Mouse (Mus musculus): ENCODE data around the gene Ugt1a6b.
"Not testable (repeated sequence)": the region's sequence is repeated elsewhere in the genome, so short reads cannot be mapped to it uniquely, and the experiment has no call there.

Ugt1a6b gene

DNA sequence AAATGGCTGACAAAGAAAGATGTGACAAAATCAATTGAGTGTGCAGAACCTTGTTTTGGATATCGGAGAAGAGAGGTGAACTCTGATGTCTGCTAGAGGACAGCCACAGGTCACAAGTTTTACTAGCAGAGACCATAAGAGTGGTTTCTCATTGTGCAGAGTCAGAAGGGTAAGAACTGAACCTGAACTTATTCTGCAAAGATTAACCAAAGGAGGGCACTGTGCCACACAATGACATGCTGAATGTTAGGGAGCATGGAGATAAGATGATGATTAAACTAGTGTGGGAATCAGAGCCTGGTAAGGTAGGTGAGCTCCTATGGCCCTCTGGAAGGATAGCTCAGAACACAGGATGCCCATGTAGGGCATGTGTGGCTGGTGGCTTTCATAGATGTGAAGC is 92.6 kb downstream of the Ugt1a6b start:
- no peak for DNase-seq (ENCODE audit: low spot score in 2 of 2)

DNA sequence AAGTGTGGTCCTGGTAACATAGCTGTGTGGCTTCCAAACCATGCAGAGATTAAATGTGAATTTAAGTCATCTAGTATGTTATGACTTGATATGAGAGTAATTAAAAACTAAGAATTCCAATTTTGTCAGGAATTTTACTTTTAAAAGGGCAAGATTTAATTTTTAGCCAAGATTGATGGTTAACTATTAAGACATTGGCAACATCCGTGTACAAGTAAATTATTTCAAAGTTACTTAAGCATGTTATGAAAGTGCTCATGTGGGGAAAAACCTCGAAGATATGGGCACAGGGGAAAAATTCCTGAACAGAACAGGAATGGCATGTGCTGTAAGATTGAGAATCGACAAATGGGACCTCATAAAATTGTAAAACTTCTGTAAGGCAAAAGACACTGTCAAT is 94.4 kb downstream of the Ugt1a6b start:
- DNase-seq (ENCODE audit: low spot score in 2 of 2): no peak

DNA sequence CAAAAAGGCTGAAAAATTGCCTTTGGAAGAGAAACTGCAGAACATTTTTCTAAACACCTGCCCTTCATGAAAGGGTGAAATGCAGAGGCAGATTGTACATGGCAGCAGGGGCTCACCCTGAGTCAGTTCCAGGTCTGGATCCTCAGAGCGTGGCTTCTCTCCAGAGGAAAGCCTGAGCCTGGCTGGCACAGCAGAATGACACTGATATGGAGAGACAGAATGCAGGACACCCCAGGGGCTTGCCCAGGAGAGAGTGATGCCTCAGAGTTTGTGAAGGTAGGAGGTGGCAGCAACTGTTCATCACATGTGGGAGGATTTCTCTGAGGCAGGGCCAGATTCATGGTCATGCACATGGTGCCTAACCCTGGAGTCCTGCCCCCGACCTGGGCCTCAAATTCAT is 96.9 kb downstream of the Ugt1a6b start:
- DNase-seq (ENCODE audit: low spot score in 2 of 2): no peak

DNA sequence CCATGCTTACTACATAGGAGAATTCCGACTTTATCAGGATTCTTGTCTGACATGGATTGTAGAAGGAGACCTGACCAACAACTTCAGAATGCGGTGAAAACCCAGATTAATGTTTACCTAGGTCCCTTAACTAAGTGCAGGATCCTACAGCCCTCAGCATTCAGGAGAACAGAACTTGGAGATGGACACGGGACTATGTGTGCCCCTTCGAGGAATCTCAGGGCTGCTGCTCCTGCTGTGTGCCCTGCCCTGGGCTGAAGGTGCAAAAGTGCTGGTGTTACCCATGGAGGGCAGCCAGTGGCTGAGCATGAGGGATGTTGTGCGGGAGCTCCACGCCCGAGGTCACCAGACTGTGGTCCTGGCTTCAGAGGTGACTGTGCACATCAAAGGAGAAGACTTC is 97.4 kb downstream of the Ugt1a6b start, which contains the start of gene Ugt1a2:
TSS of gene Ugt1a2 (plus strand) at position 146 of the 400 bp plus-strand sequence.
- no peak for DNase-seq (ENCODE audit: low spot score in 2 of 2)

DNA sequence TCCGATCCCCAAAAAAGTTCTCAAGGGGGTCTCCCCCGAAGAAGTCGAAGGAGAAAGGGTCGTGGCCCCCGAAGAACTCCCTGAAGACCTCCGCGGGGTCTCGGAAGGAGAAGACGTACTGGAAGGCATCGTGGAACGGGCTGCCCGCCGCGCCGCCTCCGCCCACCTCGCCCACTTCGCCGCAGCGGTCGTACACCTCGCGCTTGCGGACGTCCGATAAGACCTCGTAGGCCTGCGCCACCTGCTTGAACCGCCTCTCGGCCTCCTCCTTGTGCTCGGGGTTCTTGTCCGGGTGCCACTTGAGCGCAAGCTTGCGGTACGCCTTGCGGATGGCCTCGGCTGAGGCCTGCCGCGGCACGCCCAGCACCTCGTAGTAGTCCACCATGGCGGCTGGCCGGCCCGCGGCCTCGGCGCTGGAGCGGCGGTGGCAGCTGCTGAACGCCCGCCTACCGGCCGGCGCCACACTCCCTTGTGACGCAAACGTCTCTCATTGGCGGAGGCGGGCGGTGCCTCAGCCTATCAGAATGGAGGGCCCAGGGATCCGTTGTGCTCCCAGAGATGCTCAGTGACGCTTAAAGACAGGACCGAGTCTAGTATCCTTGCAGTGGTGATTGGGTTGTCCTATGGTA is 102.4 kb downstream of the Ugt1a6b start, which contains the start of gene Dnajb3:
TSS of gene Dnajb3 (minus strand) at position 489 of the 629 bp plus-strand sequence.
- DNase-seq (ENCODE audit: low spot score in 2 of 2): peak; percentile 55 to 80

DNA sequence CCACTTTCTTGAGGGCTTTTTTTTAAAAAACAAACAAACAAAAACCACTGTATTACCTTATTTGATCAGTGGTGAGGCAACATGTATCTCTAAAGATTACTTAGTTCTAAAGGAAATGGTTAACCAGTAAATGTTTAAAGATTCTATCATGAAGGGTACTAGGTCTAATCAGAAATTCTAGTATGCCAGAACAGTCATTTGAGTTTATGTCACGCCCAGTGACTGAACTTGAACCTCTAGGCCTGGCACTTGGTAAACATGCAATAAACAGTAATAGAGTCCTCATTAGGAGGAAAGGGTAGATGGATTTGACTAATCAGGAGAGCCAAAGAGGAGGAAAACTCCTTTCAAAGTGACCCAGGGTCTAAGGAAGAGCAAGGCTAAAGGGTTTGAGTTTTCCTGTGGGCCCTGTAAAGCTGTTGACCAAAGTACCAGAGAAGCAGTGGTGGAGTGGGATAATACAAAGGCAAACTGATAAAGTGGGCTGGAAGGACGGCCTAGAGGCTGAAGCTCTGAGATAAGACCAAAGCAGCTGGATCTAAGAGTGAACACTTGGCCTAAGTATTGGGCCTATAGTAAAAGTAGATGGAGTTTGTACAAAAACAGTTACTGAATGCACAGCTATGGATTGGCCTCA is 103.9 kb downstream of the Ugt1a6b start:
- no peak for DNase-seq (ENCODE audit: low spot score in 2 of 2)

DNA sequence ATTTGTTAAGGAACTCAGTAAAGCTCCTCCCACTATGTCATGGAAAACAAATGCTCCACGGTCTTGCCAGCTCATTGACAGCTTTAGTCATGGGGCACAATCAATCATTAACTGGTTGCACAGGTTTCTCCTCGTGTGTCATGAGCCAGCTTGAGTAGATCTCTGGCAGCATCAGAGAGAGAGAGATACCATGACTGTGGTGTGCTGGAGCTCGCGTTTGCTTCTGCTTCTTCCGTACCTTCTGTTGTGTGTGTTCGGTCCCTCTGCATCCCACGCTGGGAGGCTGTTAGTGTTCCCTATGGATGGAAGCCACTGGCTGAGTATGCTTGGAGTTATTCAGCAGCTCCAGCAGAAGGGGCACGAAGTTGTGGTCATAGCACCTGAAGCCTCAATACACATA is 108.8 kb downstream of the Ugt1a6b start, which contains the start of gene Ugt1a1:
TSS of gene Ugt1a1 (plus strand) at position 148 of the 400 bp plus-strand sequence.
- no peak for DNase-seq (ENCODE audit: low spot score in 2 of 2)

DNA sequence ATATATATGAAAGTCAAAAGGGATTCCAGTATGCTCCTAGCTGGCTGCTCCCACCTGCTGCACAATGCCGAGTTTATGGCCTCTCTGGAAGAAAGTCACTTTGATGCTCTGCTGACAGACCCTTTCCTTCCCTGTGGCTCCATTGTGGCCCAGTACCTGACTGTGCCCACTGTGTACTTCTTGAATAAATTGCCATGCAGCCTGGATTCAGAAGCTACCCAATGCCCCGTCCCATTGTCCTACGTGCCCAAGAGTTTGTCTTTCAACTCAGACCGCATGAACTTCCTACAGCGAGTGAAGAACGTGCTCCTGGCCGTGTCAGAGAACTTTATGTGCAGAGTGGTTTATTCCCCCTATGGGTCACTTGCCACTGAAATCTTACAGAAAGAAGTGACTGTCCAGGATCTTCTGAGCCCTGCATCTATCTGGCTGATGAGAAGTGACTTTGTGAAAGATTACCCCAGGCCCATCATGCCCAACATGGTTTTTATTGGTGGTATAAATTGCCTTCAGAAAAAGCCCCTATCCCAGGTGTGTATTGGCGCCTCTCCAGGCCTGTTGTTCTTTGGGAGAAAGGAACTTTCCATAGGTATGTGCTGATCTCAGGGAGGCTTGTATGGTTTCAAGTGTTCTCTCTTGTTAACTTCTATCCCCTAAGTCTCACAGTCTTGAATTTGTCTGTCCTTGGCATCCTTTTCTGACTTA is 109.4 kb downstream of the Ugt1a6b start:
- no peak for DNase-seq (ENCODE audit: low spot score in 2 of 2)

DNA sequence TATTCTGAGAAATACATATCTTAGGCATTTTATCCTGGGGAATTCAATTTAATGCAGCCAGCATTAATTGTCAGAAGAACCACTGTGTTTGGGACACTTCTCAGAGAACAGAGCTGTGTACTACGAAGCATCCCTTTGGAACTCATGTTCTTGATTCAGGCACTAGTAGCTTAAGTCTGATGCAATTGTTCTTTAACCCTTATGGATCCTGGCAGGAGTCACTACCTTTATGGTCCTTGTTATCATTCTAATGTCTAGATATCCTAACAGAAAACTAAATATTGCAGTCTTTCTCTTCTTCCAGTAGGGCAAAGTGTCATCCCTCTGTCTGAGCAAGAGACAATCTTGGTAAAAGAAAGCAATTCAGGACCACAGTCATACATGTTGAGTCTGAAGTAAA is 110.0 kb downstream of the Ugt1a6b start:
- DNase-seq (ENCODE audit: low spot score in 2 of 2): no peak

DNA sequence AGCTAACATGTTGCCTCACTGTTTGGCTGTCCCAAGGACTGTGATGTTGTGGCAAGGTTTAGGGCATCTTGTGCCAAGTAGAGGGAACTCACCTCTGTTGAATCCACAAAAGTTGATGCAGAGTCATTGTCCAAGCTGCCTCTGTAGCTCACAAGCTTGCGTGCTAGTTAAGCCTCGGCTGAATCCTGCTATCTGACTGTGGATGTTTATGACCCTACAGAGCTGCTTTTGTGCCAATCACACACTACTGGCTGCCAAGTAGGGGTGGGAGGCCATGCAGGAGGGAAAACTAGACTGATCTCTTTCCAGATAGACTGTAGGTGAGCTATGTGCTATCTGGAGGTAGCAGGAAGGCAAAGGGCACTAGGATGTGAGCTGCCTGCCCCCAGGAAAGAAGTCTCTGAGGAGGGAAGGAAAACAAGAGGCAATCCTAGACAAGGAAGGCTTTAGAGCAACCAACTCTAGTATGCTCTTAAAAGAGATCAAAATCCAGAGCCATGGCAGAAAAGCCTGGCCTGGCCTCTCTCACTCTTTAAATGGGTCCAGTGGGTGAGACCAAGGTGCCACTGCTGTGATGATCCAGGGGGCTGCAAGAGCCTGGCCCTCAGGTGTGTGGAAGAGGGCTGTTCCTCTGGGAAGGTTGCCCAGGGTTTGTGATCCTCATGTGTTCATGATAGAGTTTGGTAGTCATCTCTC is 110.9 kb downstream of the Ugt1a6b start:
- DNase-seq (ENCODE audit: low spot score in 2 of 2): no peak

DNA sequence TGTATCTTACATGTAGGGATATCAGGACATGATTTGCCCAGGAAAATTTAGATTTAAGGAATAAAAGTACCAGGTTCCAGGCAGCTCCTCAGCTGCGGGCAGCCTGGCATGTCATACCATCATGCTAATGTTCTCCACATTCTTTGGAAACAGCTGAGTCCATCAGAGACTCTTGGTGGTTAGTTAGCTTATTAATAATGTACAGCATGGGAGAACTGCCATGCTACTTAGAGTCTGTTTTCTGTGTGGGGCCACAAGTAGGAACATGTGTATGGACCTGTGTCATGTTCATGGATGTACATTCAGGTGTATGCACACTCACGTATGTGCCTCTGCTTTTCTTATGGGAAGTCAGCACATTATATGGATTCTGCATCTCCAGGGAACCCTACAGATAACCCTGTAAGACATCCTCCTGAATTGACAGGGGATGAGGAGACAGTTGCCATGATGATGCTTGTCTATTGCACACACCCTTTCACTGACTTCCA is 111.5 kb downstream of the Ugt1a6b start:
- DNase-seq (ENCODE audit: low spot score in 2 of 2): no peak

DNA sequence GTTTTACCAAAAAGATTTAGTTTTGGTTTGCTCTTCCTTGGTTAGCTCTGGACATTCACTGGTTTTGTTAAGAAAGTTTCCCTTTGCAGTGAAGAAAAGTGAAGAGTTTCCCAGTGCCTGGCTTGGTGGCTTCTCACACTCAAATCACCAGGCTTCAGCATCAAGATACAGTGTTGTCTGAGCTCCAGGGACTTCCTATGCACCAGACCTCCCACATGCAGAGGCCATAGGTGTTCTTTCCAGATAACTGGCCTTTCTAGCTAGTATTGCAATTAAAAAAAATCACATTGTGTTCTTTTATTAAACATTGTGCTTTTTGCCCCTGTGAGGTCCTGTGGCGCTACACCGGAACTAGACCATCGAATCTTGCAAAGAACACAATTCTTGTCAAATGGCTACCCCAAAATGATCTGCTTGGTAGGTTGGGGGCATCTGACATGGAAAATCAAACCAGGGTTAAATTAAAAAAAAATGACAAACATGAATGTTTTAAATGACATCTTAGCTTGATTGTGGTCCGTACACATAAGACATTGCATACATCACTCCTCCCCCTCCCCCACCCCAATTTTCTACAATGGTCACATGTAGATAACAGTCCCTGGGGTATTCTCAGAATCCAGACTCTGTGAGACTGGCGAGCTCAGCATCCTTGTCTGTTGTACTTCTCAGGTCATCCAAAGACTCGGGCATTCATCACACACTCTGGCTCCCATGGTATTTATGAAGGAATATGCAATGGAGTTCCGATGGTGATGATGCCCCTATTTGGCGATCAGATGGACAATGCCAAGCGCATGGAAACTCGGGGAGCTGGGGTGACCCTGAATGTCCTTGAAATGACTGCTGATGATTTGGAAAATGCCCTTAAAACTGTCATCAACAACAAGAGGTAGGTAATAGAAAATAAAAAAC is 112.7 kb downstream of the Ugt1a6b start:
- DNase-seq (ENCODE audit: low spot score in 2 of 2): no peak

DNA sequence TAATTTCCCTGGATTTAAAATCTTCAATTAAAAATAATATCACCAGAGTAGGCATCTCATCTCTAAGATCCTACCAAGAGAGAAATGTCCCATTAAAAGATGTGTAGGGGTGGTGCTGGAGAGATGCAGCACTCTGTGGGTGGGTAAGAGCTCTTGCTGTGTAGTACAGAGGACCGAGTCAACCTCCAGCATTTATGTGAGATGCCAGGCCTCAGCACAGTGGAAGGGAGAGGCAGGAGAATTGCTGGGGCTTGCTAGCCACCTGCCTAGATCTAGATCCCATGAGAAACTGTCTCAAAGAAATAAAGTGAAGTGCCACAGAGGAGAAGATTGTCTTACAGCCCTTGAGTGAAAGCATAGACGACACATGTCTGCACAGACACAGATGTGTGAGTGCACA is 113.5 kb downstream of the Ugt1a6b start:
- DNase-seq (ENCODE audit: low spot score in 2 of 2): no peak

DNA sequence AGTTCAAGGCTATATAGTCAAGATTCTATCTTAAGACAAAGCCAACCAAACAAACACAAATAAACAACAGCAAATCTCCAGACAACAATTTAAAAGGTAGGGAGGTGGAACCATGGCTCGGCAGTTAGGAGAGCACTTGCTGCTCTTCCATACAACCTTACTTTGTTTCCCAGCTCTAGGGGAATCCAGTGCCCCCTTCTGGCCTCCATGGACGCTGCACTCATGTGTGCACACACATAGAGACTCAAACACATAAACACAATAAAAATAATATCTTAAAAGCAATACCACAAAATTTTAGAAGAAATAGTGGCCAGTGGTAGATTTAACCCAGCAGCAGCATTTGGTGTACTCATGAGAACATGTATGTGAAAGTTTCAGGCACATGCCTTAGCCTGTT is 114.1 kb downstream of the Ugt1a6b start:
- DNase-seq (ENCODE audit: low spot score in 2 of 2): no peak

DNA sequence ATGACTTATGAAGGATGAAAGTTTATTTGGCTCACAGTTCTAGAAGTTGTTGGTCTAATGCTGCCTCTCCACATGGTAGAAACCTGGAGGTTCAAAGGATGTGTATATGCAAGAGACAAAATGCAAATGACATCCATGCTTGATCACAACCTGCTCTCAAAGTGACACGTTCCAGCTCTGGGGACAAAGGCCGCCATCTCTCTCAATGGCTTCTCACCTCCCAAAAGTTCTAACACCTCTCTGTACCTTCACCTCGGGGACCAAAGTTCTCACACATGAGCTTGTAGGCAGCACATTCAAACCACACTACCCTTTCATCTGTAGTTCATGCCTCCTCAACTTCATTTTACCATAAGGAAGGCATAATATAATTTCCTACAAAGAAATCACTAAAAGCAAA is 114.5 kb downstream of the Ugt1a6b start:
- no peak for DNase-seq (ENCODE audit: low spot score in 2 of 2)

DNA sequence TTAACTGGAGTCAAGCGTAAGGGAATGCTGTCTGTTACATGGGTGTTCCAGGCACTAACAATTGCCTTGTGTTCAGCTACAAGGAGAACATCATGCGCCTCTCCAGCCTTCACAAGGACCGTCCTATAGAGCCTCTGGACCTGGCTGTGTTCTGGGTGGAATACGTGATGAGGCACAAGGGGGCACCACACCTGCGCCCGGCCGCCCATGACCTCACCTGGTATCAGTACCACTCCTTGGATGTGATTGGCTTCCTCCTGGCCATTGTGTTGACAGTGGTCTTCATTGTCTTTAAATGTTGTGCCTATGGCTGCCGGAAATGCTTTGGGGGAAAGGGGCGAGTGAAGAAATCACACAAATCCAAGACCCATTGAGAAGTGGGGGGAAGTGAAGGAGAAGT is 115.0 kb downstream of the Ugt1a6b start:
- no peak for DNase-seq (ENCODE audit: low spot score in 2 of 2)

DNA sequence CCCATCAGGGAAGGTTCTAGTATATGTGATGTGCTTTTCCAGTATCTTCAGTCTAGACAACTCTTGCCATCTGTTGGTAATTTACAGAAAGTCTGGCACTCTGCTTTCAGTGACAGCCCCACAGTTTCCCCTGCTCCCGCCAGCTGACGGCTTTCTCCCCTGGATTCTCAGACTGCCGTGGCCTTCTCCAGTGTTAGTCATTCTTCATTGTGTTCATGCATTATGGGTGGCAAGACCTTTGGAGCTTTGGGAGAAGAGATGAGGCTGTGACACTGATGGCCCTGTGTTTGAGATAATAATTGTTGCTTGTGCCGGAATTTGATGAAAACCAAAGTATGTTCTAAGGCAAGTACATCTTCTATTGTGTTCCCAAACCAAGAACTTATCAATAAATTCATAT is 115.5 kb downstream of the Ugt1a6b start:
- no peak for DNase-seq (ENCODE audit: low spot score in 2 of 2)

DNA sequence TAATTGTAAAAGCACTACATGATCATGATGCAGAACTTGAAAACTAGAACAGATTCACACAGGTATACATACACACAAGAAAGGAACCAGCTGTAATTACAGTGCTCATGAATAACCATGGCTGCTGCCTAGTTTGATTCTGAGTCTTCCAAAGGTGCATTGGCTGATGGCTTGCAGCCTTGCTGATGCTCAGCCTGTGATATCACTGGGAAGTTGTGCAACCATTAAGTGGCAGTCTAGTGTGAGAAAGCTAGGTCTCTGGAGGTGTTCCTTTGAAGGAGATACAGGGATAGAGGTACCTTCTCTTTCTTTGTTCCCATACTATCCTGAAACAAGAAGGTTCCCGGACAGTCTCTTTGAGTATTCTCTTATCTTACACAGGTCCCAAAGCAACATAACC is 116.0 kb downstream of the Ugt1a6b start:
- DNase-seq (ENCODE audit: low spot score in 2 of 2): no peak

DNA sequence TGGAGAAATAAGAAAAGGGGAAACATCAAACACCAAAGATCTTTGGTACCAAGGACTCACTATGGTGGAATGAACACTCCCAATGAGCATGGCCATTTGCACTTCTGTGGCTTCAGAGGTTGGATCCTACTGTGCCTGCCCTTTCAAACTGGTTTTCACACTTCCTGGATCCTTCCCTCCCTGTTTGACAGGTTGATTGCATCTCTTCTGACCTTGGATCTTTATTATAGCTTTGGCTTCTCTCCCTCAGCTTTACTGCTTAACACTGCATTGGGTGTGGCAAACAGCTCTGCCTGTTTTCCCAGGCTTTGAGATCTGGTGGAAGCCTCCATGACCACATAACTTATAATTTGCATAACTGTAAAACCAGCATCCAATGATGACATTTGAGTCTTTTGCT is 117.3 kb downstream of the Ugt1a6b start:
- no peak for DNase-seq (ENCODE audit: low spot score in 2 of 2)

DNA sequence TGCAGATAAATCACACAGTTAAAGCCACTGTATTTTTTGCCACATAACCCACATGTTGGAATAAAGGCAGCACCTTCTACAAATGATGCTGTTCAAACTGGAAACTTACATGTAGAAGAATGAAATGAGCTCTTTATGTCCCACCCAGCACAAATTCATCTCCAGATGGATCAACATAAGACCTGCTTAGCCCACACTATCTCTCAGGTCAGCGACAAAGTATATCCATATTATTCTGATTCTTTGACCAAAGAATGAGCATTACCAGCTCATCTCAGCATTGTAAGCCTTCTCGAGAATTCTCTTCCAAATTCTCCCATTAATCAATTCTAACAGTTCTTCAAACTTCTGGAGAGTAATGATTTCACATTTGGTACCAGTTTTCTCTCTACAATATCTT is 119.2 kb downstream of the Ugt1a6b start:
- DNase-seq (ENCODE audit: low spot score in 2 of 2): no peak

DNA sequence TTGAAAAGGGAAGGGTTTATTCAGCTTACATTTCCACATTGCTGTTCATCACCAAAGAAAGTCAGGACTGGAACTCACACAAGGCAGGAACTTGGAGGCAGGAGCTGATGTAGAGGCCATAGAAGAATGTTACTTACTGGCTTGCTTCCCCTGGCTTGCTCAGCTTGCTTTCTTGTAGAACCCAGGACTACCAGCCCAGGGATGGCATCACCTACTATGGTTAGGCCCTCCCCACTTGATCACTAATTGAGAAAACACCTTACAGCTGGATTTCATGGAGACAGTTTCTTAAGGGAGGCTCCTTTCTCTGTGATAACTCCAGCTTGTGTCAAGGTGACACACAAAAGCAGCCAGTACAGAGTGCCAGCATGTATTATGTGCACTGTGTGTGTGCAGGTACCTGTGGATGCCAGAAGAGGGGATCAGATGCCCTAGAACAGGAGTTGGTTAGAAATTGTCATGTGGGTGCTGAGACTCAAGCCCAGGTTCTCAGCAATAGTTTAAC is 120.0 kb downstream of the Ugt1a6b start:
- not testable (repeated sequence) for DNase-seq (ENCODE audit: low spot score in 2 of 2)
